Mouse (Mus musculus) kidney, postnatal 36 days (tissue): ENCODE results near the gene Ntng2.

Experiments
- DNase-seq, 2 experiments: peaks; one replicate each; pipeline ENCODE4 v3.0.0; 2021 to 2022; ENCODE audit warnings: mixed read lengths in 2 of 2

Gene Ntng2

DNA sequence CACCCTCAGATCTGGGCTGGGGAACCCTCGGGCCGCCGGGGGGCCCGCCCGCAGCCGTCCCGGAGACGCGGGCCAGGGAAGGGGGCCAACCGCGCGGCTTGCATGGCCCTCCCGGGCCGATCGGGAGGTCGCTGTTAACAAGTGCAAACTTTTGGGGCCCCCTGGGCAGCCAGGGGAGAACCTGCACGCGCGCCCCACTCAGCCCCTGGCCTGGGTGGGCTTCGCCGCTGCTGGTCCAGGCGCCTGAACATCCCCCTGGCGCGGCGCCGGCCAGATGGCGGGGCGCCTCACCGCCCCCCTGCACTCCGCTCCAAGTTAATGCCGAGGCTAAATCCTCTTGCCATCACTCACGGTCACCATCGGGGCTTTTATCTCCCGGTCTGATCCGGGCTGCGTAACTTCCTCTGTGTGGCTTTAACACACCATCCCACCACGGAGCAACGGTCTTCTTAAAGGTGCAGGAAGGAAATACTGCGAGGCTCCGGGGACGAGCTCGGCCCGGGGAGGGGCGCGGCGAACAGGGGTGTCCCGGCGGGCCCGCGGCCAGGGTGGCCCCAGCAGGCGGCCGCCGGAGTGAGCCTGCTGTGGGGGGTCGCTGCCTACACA, at the start of gene Ntng2:
Gene Ntng2 (minus strand): TSS at position 407 of the 606 bp plus-strand sequence.
- DNase-seq = peak; percentile 51 to 60

DNA sequence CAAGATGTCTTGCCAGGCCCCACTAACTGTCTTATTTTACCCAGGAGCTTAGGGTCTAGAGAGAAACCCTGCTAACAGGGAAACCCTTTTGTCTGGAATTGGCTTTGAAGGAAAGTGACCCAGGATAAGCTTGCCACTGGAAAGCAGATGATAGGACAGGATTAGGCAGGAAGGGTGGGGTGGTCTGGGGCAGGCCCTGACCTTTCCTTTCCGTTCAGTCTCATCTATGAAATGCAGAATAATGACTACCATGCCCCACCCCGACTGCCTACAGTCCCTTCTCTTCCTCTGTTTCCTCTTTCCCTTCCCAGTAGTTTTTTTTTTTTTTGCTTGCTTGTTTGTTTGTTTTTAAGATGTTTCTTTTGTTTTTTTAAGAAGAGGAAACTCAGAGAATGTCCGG, 42.8 kb upstream of the Ntng2 start:
- peak; percentile 2 to 26 for DNase-seq

DNA sequence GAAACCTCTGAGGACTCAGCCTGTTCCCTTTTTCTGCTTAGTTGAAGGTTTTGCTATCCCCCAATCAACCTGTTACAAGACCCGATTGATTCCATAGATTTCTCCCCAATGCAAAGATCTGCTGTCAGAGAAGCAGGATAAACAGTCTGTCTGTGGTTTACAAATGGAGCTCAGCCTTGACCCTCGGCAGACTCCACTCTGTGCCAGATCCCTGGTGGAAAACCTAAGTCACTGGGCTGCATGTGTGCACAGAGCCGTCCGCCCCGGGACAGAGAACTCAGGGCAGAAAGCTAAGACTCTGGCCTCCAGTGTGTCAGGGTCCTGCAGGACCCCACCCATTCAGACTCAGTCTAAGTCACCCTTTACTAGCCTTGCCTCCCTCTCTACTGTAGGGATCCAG, 34.8 kb upstream of the Ntng2 start:
- DNase-seq = no peak

DNA sequence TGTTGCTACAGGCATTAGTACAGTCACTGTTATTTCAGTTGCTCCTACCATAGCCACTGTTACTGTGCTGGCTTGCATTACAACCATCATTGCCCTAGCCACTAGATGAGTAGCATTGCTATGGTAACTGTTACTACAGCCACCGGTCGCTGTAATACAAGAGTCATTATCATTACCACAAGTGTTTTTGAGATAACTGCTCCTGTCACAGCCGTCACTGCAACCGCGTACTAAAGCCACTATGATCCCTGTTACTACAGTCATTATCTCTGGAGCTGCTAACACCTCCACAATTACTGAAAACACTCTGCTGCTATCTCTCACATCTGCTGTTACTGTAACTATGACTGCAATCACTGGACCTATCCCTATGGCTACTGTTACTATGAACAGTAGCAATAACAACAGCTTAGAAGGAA, 24.9 kb upstream of the Ntng2 start:
- no peak for DNase-seq

DNA sequence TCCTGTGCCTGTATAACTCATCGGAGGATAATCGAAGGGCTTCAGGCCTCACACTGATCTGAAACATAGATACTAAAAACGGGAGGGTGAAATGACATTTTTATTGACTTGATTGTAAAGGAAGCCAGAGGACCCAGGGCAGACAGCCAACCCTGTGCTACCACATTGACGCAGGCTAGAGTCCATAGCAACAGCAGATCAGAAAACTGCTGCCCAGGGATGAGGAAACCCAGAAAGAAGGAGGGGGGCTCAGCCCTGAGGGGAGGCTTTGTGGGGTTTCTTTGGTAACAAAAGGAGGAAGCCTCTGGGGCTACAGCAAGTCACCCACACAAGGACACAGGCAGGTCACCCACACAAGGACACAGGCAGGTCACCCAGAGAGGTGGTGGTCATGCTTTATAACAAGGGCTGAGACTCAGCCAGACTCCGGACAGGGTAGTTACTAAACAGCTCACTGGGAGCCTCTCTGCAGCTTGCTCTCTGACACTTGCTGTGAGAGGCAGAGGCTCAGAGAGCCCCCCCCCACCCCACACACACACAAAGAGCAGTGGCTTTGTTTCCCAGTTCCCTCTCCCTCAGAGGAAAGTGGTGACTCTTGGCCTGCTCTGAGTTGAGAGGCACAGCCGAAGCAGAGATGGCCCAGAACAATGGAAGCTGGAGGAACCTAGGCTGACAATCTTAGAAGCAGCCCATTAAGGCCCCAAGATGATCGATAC, 19.2 kb upstream of the Ntng2 start:
- peak; percentile 27 to 40 for DNase-seq

DNA sequence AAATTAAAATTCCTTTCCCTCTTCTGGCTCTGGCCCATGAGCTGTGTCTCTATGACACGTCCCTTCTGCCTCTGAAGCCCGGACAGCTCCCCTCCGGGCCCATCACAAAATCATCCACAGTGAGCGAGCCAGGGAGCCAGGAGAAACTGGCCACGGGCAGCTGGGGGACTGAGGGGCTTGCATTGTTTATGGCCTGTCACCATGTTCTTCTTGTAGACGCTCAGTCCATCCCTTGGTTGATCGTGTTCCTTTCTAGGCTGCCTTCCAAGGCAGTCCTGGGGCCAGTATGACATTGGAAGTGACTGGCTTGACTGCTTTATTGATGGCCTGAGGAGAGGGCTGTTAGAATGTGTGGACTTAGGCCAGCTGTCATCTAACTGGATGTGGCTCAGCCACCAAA, 18.3 kb upstream of the Ntng2 start:
- DNase-seq = no peak

DNA sequence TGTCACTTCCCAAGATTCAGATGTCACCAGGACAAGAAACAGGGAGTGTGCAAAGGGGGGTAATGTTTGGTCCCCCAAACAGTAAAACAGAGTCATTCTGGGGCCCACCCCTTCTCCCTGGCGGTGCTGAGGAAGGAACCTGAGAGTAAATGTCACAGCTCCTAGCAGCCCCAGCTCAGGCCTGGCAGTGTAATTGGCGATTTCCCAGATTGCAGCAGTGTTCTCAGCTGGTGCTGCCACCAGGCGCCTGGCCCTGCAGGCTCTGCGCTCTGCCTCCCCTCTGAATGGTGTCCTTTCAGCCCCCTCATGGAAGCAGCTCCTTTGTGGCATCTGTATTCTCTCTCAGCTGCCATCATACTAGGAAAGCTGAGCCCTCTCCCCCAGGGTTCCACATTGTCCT, 14.0 kb upstream of the Ntng2 start:
- no peak for DNase-seq

DNA sequence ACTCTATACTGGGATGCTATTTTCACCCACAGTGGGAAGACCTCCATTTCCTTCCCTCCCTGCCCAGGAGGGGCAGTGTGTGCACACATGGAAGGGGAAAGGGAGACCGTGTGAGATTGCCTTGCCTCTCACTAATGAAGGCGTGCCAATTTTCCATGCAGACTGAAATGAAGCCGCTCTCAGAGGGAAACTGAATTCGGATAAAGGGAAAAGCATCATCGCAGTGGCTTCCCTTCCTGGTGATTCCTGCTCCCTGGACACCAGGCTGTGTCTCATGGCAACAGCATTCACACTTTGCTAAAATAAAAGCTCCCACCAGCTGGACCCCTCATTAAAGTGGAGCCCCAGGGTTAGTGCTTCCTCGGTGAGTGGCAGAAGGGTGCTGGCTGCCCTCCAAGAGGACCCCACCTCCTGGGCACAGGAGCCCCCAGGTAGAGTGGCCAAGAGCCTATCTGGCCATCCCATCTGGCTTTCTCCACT, 9.7 kb upstream of the Ntng2 start:
- no peak for DNase-seq

DNA sequence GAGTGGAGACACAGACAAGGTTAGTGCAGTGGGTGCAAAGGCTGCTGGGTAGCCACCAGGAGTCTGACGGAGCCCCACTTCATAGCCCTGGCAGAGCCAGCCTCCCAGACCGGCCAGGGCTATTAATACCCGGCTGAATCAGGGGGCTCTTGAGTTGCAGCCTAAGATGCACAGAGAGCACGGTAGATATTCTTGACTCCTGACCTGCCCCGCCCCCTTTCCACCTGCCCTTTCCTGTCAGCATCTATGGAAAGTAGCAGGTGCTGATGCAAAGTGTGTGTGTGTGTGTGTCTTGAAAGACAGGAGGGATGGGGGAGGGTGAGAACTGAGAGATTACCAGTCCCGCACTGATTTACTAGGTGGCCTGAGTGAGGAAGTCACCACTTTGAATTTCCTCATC, 8.3 kb upstream of the Ntng2 start:
- no peak for DNase-seq

DNA sequence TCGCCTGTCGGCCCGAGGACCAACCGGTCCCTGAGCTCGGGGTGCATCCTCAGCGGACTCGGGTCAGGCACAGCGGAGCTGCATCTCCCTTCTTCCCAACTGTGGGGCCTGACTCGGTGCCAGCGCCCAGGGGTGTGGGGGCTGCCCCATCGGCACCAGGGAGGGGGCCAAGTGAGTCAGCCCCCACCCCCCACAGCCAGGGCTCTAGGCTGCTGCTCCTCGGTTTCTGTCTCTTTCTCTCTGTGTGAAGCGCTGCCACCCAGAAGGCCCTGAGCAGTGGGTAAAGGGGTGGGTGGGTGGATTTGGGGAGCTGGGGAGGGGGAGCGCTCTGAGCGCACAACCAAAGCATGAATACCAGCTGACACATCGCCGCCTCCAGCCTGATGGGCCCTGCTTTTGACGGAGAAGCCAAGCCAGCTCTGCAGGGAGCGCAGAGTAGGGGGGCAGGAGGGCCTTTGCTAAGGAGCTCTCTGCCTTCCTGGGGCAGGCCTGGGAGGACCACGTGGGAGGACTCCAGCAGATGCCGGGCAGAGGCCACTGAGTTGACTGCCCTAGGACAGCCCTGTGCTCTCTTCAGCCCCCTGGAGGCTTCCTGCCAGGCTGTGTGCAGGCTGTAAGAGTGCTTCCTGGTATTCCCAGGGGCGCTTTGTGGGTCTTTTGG, 530 bp upstream of the Ntng2 start:
- DNase-seq = peak; percentile 51 to 68

DNA sequence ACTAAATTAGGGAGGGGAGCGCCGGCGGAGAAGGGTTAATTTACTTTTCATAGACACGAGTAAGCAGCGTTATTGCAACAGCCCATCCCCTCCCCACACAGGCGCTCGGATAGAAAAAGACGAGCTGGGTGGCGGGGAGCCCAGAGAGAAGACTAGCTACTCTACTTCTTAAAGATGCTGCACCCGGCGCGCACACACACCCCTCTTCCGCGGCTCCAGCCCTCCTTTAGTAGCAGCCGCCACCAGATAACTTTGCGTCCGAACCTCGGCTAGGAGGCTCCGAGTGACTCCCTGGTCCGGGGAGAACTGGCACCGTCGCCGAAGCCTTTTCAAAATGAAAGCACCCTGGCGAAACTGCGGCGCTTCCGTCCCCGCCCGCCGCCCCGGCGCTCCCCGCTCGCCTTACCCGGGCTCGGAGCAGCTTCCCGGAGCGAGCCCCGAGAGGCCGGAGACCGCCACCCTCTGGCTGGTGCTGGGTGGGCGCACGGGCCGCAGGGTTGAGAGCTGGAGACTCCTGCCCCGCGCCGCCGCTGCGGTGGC, 676 bp downstream of the Ntng2 start:
- peak in 1 of 2 experiments; percentile 64 for DNase-seq

DNA sequence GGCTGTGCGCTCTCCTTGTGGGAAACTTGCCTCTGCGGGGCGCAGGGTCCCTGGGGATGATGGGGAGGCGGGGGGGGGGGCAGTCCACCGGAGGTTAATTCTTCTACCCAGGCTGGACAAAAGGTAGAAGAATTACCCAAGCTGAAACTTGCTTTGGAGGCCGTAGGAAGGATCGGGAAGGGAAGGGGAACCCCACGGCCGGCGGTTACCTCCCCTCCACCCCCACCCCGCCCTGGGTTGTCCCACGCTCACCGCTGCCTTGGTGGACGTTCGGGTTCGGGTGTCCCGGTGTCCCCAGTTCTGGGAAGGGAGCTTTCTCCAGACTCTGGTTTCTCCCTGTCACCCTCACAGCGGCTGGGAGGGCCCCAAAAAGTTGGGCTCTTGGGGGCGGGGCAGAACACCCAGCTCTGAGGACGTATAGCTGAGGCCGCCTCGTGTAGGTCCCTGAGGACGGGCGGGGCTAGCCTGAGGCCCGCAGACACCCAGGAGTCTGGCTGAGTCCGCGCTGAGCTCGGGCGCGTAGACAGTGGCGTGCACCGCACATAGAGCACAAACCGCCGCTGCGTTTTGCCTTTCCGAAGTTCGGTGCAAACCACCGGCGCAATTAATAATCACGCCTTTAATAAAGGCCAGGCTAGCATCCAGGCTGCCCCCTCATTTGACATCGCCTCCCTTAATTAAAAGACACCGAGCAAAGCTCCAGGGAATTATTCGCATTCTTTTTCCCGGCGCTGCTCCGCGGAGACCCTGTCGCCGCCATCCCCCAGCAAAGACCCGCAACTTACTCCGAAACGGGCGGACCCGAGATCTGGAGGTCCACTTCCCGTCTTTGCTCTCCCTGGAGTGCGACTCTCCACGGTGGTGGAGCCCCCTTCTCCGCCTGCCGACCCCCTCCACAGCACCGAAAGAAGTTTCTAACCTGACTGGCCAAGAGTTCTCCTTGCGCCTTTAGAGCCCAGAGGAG, 1.4 kb downstream of the Ntng2 start:
- peak in 1 of 2 experiments; percentile 34 for DNase-seq

DNA sequence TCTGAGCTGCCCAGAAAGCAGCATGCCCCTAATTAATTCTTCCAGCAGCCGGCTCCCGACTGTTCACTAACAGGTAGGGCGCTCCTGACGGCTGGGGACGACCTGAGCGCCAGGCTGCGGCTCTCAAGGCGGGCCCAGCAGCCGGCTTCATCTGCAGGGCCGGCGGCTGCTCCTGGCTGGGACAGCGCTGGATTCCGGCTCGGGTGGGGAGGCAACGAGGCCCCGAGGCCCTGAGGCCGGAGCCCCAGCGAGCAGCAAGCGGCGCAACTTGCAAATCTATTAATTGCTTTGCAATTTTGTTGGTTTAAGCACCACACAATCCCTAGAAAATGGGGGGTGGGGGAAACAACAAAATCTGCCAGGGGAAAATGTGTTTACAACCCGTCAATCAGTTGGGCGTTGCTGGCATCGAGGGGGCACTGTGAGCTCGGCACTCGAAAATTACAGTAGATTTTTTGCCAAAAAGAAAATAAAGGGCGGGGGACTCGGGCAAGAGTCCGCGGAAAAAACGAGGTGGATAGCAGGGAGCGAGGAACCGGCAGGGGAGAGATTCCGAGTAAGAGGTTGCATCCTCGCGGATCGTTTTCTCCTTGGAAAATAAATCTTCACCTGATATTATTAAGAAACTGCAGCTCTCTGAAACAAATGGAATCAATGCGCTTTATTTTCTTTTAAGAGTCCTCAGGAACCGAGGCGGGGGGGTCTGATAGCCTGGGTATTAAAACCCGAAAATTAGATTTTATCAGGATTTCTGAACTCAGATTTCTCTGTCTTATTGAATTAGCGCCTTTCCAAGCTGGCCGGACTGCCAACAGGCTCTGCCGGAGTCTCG, 2.3 kb downstream of the Ntng2 start:
- DNase-seq = peak in 1 of 2 experiments; percentile 37

DNA sequence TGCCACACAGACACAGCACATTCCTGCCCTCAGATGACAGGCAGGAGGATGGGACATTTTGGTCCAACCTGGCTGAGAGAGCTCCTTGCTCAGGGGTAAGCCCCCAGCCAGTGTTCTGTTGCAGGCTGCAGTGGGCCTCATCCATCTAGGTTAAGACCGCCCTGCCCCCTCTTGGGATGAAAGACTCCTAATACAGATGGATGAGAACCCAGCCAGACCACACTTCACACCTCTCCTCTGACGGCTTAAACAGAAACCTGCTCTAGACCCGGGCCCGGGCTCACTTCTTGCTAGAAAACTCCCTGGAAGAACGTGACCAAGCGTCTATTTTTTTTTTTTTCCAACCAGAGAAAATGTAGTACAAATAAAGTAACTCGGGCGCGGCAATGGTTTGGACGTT, 3.0 kb downstream of the Ntng2 start:
- DNase-seq = no peak

DNA sequence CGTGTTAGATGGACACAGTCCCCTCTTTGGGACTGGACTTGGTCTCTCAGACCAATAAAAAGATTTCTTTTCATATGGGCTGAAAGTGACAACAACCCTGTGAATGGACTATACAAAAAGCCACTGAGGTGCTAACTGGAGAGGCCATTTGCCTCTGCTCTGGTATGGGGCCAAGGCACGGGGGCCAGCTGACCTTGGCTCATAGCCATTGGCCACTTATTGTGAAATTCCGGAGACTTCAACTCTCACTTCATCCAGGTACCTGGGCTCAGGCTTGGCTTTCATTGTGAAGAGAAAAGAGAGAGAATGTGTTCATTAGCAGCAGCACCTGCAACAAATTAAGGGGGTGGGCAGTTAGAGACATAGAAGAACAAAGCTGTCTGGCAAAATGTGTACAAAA, 4.3 kb downstream of the Ntng2 start:
- no peak for DNase-seq

DNA sequence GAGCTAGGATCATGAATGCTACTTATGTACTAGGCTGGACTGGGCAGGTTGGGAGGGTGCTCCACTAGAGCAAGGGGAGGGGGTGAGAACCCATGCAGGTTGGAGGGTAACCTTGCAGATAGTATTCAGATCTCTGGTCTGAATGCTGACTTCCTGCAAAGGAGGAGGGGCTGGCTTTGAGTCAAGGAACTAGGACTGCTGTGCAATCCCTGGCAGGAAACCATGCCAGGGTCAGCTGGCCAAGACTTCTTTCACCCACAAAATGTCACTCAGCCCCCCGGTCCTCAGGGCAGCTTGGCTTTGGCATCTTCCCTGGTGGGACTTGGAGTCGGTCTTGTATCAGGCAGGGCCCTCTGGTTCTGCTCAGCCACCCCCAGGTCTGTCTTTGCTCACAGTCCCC, 5.4 kb downstream of the Ntng2 start:
- no peak for DNase-seq

DNA sequence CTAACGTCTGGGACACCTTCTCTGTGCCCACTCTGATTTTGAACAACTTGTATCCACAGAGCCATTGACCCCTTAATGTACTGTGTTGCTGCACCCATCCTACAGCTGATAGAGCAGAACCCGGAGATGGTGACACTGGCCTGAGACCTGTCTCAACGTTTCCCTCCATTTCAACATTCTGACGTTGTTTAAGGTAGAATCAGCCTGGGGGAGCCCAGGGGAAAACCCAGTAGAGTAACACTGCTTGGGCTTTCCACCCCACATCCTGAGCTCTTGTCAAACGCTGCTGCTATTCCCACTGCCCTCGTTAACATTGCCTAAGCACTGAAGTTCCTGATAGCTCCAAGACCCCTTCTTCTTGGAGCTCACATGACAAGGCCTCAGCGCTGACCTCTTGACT, 5.9 kb downstream of the Ntng2 start:
- DNase-seq = no peak

DNA sequence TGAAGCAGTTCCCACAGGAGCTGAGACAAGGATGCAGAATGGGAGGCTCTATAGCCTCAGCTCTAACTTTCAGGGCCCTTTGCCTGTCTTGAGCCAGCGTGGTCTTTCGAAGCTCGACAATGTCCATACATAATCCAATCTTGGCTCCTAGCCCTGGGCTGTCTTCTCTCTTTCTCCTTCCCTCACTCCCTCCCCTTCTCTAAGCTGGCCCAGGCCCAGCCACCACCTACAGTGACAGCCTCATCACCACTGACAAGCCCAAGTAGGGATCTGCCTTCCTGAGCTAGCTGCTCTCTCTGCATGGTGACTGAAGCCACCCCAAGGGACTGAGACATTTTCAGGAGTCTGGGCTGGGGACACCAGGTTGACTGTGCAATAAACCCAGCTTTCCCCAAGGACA, 6.5 kb downstream of the Ntng2 start:
- DNase-seq = no peak

DNA sequence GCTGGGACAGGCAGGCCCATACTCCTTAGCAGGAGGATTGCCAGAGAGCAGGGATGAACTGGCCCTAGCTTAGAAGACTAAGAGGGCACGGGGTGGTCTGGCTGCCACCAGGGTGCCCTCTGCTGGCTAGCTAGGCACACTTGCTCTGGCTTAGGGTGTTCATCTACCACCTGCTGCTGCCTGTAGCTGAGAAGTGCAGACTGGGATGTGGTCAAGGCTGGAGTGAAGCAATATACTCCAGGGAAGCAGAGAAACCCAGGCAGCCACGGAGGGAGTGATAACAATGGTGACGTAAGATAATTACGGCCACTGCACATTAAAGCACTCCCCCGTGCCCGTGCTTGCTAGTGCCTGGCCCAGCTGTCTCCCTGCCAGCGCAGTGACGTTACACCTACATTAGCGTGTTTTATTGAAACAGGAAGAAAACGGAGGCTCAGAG, 7.4 kb downstream of the Ntng2 start:
- DNase-seq = peak; percentile 20 to 50

DNA sequence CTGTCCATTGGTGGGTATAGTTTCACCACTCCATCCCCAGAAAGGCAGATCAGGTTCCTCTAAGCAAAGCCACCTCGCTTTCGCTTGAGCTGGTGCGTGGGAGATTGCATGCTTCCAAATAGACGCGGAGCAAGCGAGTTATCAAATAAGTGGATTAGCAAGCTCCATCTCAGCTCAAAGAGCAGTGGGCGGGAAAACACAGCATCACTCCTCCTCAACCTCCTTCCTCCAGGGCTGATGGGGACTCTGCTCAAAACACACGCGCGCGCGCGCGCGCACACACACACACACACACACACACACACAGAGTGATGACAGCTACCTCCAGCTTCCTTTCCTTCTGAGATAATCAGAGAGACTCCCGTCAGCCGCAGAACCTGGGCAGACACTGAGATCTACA, 13.5 kb downstream of the Ntng2 start:
- no peak for DNase-seq

DNA sequence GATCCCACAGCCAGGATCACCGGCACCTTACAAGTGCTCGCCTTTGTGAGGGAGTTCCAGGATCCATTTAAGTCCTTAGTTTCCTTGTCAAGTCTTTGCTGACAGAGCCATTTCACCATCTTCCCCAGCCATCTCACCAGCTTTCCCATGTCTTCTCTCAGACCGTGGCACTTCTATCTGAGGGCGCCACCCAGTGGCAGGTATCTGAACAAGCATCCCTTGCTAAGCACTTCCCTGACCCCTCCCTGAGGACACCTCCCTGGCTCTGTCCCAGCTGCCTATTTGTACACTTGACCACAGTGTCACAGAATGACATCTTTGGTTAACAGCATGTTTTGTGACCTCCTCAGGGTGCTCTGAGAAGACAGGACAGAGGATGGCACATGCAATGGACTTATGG, 15.2 kb downstream of the Ntng2 start:
- DNase-seq = peak; percentile 72 to 89

DNA sequence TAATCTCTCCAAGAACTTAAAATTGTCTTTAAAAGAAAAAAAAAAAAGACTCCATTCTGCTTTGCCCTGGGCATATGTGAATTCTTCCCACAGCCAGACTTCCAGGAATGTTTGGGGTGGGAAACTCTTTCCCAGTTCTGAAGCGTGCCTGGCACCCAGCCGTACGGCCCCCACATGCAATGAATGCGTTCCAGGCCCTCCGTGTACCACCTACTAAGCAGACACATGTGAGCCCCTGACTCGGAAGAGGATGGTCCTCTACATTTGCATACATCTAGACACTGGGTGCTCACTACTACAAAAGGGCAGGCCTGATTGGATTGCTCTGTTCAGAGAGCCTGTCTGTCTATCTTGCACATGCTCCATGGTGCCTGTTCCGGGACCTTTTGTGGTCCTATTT, 17.0 kb downstream of the Ntng2 start:
- no peak for DNase-seq
